Mouse (Mus musculus) megakaryocyte-erythroid progenitor cell, adult 5-6 weeks (primary cell): ENCODE measurements around the gene Serpina12. TPM values are rescaled to one million over a fixed set of nuclear protein-coding genes. Genes with fewer than 3 reads are reported as not detected.

ENCODE experiments used
- ATAC-seq: replicated peaks from 2 replicates; pipeline ENCODE4 v1.8.0; 2016; ENCODE audit warnings: mild to moderate bottlenecking, inconsistent platforms; ENCODE audit not compliant: severe bottlenecking, poor library complexity, low FRiP score, low TSS enrichment
- total RNA-seq, 2 experiments: library from RNA; stranded (forward) in 1 of 2; stranded (reverse) in 1 of 2; fragments of 200-1000, 215-1000 nt in 1 of 2; fragments of >200 nt in 1 of 2; fragmentation: Nextera tagmentation in 1 of 2; gene quantifications; 2 replicates each; pipeline ENCODE4 v1.2.3; 2014 to 2017

The Serpina12 gene
- total RNA-seq, 2 experiments from 2014 or later: 0.28 TPM; not detected in 1

DNA sequence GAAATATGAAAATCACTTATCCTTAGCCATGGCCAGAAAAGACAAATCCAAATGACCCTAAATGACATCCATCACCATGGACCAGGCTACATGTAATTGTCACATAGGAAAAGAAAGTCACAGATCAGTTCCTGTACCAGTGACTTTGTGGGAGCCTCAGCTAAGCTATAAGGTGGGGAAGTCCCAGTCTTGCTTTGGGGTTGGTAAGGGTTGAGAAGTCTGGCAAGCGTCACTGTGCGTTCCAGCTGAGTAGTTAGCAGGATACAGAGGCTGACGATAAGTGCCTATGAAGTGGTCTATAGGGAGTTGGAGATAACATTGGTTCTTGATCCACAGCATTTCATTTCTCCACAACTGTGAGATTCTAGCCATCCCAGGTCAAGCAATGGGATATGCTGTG, 29.0 kb downstream of the Serpina12 start:
- no peak for ATAC-seq

- no peak for ATAC-seq
Measured at GRCm38 (mm10) chr12:104013620-104014019, 30.6 kb downstream of the Serpina12 start, which contains the start of gene Serpina9. Gene Serpina9, minus strand, starts transcription at chr12:104013755.

DNA sequence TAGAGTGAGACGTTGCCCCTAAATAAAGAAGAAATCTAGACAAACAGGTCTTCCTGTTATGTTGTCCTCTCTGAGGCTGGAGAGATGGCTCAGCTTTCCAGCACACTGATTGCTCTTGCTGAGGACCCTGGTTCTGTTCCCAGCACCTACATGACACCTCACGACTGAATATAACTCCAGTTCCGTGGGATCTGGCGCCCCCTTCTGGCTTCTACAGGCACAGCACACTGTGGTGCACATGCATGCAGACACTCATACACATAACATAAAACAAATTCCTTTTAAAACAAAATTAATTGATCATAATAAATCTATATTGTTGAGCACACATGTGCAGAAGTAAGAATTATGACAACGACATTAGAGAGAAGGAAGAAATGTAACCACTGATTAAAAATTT, 39.6 kb downstream of the Serpina12 start:
- ATAC-seq: no peak

GRCm38 (mm10) chr12:104003238-104003612, 41.0 kb downstream of the Serpina12 start:
- ATAC-seq: no peak

- no peak for ATAC-seq
Measured at GRCm38 (mm10) chr12:104002569-104003237, 41.5 kb downstream of the Serpina12 start.

- ATAC-seq: no peak
Measured at GRCm38 (mm10) chr12:104000594-104000993, 43.6 kb downstream of the Serpina12 start.

- ATAC-seq: no peak
Measured at GRCm38 (mm10) chr12:103999611-104000010, 44.6 kb downstream of the Serpina12 start.

- no peak for ATAC-seq
Measured at GRCm38 (mm10) chr12:103996513-103996912, 47.7 kb downstream of the Serpina12 start.

DNA sequence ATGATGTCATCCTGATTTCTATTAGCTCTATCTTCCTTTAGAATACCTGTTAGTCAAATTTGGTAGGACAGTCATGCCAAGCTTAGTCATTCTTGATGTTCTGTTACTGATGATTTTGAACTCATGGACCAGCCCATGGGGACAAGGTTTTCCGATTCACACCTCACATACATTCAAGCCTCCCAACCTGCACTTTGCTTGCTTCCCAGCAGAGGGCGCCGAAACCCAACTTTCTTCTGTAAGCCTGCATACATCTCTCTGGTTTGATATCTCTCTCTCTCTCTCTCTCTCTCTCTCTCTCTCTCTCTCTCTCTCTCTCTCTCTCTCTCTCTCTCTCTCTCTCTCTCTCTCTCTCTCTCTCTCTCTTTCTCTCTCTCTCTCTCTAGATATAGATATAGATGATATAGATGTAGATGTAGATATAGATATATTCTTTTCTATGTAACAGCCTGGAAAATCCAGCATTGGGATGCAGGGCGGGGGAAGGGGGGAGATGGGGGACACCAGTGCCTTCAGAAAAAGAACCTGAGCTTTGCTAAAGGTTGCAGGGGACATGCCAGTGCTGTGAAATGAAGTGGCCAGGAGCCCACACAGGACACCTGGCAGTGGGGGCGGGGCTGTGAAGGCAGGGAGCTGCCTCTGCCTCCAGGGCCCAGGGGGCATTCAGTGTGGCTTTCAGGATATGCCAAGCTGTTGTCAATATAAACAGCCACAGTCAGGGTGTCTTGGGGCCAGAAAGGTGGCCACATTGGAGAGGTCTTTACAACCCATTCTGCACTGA, 48.8 kb downstream of the Serpina12 start:
- 0 out of 2 replicates have a peak, but pooled peaks have one; percentile 77 for ATAC-seq

GRCm38 (mm10) chr12:103992945-103993344, 51.3 kb downstream of the Serpina12 start:
- ATAC-seq: no peak

DNA sequence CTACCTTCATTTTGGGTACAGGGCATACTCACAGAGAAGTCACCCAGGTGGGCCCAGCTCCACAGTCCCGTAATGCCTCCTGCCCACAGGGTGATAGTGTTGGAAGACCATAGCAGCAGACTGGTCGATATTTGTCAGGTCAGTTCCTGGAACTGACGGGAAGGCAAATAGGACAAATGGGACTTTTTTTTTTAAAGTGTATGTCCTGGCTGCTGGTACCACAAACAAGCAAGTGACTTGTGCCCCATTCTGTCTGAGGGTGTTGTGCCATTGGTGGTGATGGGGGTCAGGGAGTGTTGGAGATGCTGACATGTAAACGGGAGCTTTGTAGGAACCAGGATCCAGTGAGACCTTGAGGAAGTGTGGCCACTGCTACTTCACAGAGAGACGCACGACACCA, 54.4 kb downstream of the Serpina12 start, which contains the start of gene Serpina11:
TSS of gene Serpina11 (minus strand) at position 101 of the 400 bp plus-strand sequence.
- ATAC-seq: no peak

GRCm38 (mm10) chr12:103989514-103989767, 54.8 kb downstream of the Serpina12 start:
- ATAC-seq: no peak

DNA sequence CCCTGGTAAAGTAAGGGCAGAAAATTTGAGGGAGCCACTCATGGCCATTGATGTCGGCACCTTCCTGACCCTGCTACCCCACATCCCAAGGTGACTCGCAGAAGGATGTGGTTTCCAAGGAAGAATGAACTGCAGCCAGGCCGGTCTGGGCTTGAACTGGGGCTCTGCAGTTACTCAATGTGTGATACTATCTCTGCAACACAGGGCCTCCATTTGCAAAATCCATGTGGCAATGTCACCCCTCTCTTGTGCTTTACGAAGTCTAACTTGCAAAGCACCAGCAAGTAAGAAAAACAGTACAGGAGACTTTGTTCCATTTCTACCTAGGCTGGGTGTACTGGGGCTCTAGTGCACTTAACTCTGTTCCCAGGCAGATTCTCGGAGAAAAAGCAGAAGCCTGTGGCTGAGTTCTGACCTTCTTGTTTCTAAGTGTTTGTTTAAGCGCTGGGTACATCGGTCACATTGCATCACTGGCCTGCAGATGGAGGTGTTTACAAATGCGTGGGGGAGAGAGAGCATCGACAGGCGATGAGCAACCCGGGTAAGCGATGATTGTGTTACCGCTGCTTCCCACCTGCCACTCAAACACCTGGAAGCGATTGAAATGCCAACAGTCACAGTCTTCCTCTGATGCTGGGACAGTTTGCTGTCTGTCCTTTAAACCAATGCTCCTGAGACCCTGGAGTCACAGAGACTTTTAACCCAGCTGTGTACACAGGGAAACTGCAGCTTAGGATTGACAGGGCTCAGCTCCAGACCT, 55.3 kb downstream of the Serpina12 start:
- ATAC-seq: no peak

GRCm38 (mm10) chr12:103985868-103986267, 58.4 kb downstream of the Serpina12 start:
- ATAC-seq: no peak

DNA sequence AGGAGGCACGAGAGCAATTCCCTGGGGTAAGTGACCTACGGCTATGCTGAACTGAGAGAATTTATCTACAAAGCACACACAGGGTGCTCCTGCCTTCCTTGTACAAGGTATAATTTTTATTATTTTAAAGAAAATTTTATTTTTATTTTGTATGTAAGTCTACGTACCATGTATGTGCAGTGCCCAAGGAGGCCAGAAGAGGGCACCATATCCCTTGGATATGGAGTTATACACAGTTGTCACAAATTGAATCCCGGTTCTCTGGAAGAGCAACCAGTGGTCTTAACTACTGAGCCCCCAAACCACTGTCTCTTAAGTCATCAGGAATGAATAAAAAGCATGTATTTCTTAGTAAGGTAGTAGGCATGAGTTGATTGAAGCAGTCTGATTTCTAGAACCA, 59.3 kb downstream of the Serpina12 start:
- ATAC-seq: peak; percentile 55; the same call in 1 of the 2 replicates

GRCm38 (mm10) chr12:103981646-103982360, 62.4 kb downstream of the Serpina12 start:
- ATAC-seq: no peak
